Comparison of ENCODE assay signal across 8 mouse cellular contexts in genomic region chr12:111071477-111072152, GRCm38 (mm10). TPM values are rescaled to one million over a fixed set of nuclear protein-coding genes. Genes with fewer than 3 reads are reported as not detected.
DNase-seq lines count a peak whose midpoint lies in the region; ATAC-seq lines count a peak whose summit lies in the region.

No protein-coding gene starts in this region.

- H3K4me3 ChIP-seq in heart, embryonic 11.5 days (ENCODE audit: low read depth, low read length) = no peak overlapping the region

- H3K27ac ChIP-seq in heart, embryonic 11.5 days (ENCODE audit: low read depth, low read length) = peak overlapping the region; percentile 64

- H3K4me2 ChIP-seq in heart, embryonic 11.5 days = no peak overlapping the region

- H3K4me1 ChIP-seq in heart, embryonic 11.5 days (ENCODE audit: control insufficient read depth, insufficient read depth, low read length) = peaks cover 18% of the 10 kb centered on the region

- no peaks in the 10 kb centered on the region for H3K9me3 ChIP-seq in heart, embryonic 11.5 days (replicated peaks; ENCODE audit: control insufficient read depth, low read length)

- no peak overlapping the region for H3K9ac ChIP-seq in heart, embryonic 11.5 days (ENCODE audit: low read depth, low read length)

- intact Hi-C loops in heart, postnatal 25 days (cut with DNase I) = no loop called here

- peak; percentile 98 for ATAC-seq in activated CD4-positive, CD25-positive, alpha-beta regulatory T cell, adult 4 months
- ATAC-seq in heart, embryonic 11.5 days (replicated peaks; ENCODE audit: insufficient number of reproducible peaks, low FRiP score, low TSS enrichment) = no peak
- ATAC-seq in megakaryocyte-erythroid progenitor cell, adult 5-6 weeks (replicated peaks; ENCODE audit: low FRiP score, low TSS enrichment, poor library complexity, severe bottlenecking) = peak; percentile 36; the same call in 1 of the 2 replicates

- H3K27me3 ChIP-seq in heart, embryonic 11.5 days (ENCODE audit: control insufficient read depth, insufficient read depth, low read length) = no peaks in the 10 kb centered on the region

- DNase-seq in heart, adult 18-20 months = peak; percentile 49 to 75
- no peak for DNase-seq in heart, postnatal 25 days (ENCODE audit: low spot score)
- DNase-seq in kidney, postnatal 25 days = peak; percentile 85 to 90
- DNase-seq in yolk sac, embryonic 10.5 days (ENCODE audit: low spot score) = peak; percentile 81
- no peak for DNase-seq in cerebellum, adult 18-20 months

- WGBS in heart, embryonic 11.5 days (ENCODE audit: insufficient replicate concordance) = 68% methylated on average over 10 of the region's 10 CpGs

- H3K36me3 ChIP-seq in heart, embryonic 11.5 days (ENCODE audit: control insufficient read depth, insufficient read depth, low read length) = no peaks in the 10 kb centered on the region

RNA-seq across cellular contexts. Expression of gene Rcor1, which starts 32.5 kb away (rescaled TPM):
- total RNA-seq in heart, adult 18-20 months (2021) = 10 to 100 TPM; 14.7 to 15.0 TPM
- total RNA-seq in heart, postnatal 25 days (2021) = 10 to 100 TPM; 14.8 to 17.4 TPM
- 10 to 100 TPM; 14.7 to 15.9 TPM for polyA plus RNA-seq in activated CD4-positive, CD25-positive, alpha-beta regulatory T cell, adult 4 months (2017; shearing (Covaris generic))
- polyA plus RNA-seq in heart, embryonic 11.5 days (2014; fragmentation: Nextera tagmentation; extraction: Ambion mirVana) = 11.9 TPM in 2 replicates
- total RNA-seq in megakaryocyte-erythroid progenitor cell, adult 5-6 weeks (2014; fragmentation: Nextera tagmentation) = 56.7 and 73.4 TPM in 2 replicates
- 44.1 and 55.3 TPM in 2 replicates for total RNA-seq in megakaryocyte-erythroid progenitor cell, adult 5-6 weeks (2017)

Comparison
In these comparisons a context has a peak if more than half of its experiments do, and no peak if none do; other contexts are left out.
1. DNase-seq: peak in heart, adult 18-20 months (2 of 2), kidney, postnatal 25 days (2 of 2) and yolk sac, embryonic 10.5 days (single experiment); none in heart, postnatal 25 days (single experiment) and cerebellum, adult 18-20 months (0 of 2).